Mouse (Mus musculus) intestine, embryonic 16.5 days (tissue): ENCODE results near the gene Bche. TPM values are rescaled to one million over a fixed set of nuclear protein-coding genes. Genes with fewer than 3 reads are reported as not detected.
A peak's percentile ranks its signal among the peaks of the same experiment; 100 is the strongest.

Experiments
- ATAC-seq: fragments of 200-750 bp; cut with Nextera tagmentation; 2 replicates; pipeline ENCODE4 v1.8.0; 2017; ENCODE audit warnings: moderate TSS enrichment, moderate library complexity
- H3K27ac ChIP-seq: fragments of 300-500 bp; sonication (generic); 2 replicates; pipeline ENCODE4 v1.5.1; 2014; ENCODE audit warnings: mild to moderate bottlenecking, low read length
- H3K27me3 ChIP-seq: fragments of 300-500 bp; sonication (generic); replicated peaks from 2 replicates; pipeline ENCODE4 v1.6.1; 2014; ENCODE audit warnings: low read length, control low read depth, mixed read lengths; ENCODE audit not compliant: control insufficient read depth, insufficient read depth
- H3K36me3 ChIP-seq: fragments of 300-500 bp; sonication (generic); 2 replicates; pipeline ENCODE4 v1.6.1; 2014; ENCODE audit warnings: low read length, control low read depth; ENCODE audit not compliant: control insufficient read depth, insufficient read depth
- H3K4me1 ChIP-seq: fragments of 300-500 bp; sonication (generic); 2 replicates; pipeline ENCODE4 v1.6.1; 2014; ENCODE audit warnings: low read length, control low read depth, mixed read lengths; ENCODE audit not compliant: control insufficient read depth, insufficient read depth
- H3K4me2 ChIP-seq: fragments of 300-500 bp; sonication (generic); 2 replicates; pipeline ENCODE4 v1.6.1; 2014; ENCODE audit warnings: low read depth, low read length, control low read depth
- H3K4me3 ChIP-seq: fragments of 300-500 bp; sonication (generic); 2 replicates; pipeline ENCODE4 v1.5.1; 2014; ENCODE audit warnings: mild to moderate bottlenecking, low read length
- H3K9ac ChIP-seq: fragments of 300-500 bp; sonication (generic); 2 replicates; pipeline ENCODE4 v1.6.1; 2014; ENCODE audit warnings: low read depth, low read length
- H3K9me3 ChIP-seq: fragments of 300-500 bp; sonication (generic); 2 replicates; pipeline ENCODE4 v1.6.1; 2016; ENCODE audit warnings: low read length, control low read depth; ENCODE audit not compliant: control insufficient read depth
- WGBS: fragments of 180-500 bp; shearing (Covaris S2); extraction: QIAGEN DNeasy Blood & Tissue Kit; methylation state at CpG from one replicate; pipeline ENCODE4 v1.1.7; 2014; 5-methylcytosine and 5-hydroxymethylcytosine counted together
- polyA plus RNA-seq: library from polyadenylated mRNA; unstranded; fragments of >200 nt; fragmentation: Nextera tagmentation; extraction: Ambion mirVana; gene quantifications from 2 replicates; pipeline ENCODE4 v1.2.1, GENCODE M21; 2015

The Bche gene
- 6.9 and 8.1 TPM in 2 replicates for polyA plus RNA-seq

GRCm38 (mm10) chr3:73708410-73708714 lies at the start of gene Bche:
TSS of gene Bche (minus strand) at chr3:73708415.
- Histone ChIP-seq H3K27me3 (no peaks in the 10 kb centered on the region), H3K9me3 (no peaks in the 10 kb centered on the region), H3K9ac (peak within 1 kb of the TSS; percentile 71), H3K4me1 (no peaks in the 10 kb centered on the region), H3K4me3 (peak within 1 kb of the TSS; percentile 57), H3K36me3 (no peaks in the 10 kb centered on the region), H3K27ac (peak within 1 kb of the TSS; percentile 75), H3K4me2 (peak within 1 kb of the TSS; percentile 64)
- WGBS, result 6% methylated on average over 10 of the region's 10 CpGs
- ATAC-seq, result no peak

GRCm38 (mm10) chr3:73741998-73742397 lies 33.8 kb upstream of the Bche start:
- no peak overlapping the region for H3K4me2 ChIP-seq
- no peaks in the 10 kb centered on the region for H3K9me3 ChIP-seq
- H3K9ac ChIP-seq, result no peak overlapping the region
- no peak overlapping the region for H3K4me3 ChIP-seq
- no peak for ATAC-seq
- no peaks in the 10 kb centered on the region for H3K27me3 ChIP-seq
- H3K27ac ChIP-seq, result no peak overlapping the region
- no peaks in the 10 kb centered on the region for H3K36me3 ChIP-seq
- H3K4me1 ChIP-seq, result no peaks in the 10 kb centered on the region

GRCm38 (mm10) chr3:73731677-73732076 lies 23.5 kb upstream of the Bche start:
- H3K27me3 ChIP-seq, result no peaks in the 10 kb centered on the region
- no peak overlapping the region for H3K4me2 ChIP-seq
- H3K27ac ChIP-seq, result no peak overlapping the region
- H3K9ac ChIP-seq, result no peak overlapping the region
- no peak for ATAC-seq
- H3K36me3 ChIP-seq, result no peaks in the 10 kb centered on the region
- 44% methylated on average over 2 of the region's 2 CpGs for WGBS
- no peaks in the 10 kb centered on the region for H3K4me1 ChIP-seq
- no peaks in the 10 kb centered on the region for H3K9me3 ChIP-seq
- no peak overlapping the region for H3K4me3 ChIP-seq

DNA sequence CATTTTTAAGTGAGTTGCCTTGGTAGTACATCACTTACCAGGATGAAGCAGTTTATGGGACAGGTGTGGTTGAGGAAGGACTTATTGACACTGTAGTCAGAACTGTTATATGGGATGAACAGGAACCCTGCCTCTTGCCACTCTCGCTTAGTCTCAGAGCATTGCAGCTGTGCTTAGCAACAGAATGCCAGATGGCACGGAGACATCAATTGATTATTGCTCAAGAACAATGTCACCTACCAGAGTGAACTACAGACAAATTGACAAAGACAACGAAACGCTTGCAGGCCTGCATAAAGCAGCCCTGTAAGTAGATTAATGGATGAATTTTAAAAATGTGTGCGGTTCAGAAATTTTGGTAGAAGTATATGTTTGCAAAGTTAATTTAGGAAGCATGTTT lies 21.3 kb upstream of the Bche start:
- no peak overlapping the region for H3K4me3 ChIP-seq
- ATAC-seq, result no peak
- no peaks in the 10 kb centered on the region for H3K9me3 ChIP-seq
- no peaks in the 10 kb centered on the region for H3K27me3 ChIP-seq
- H3K4me2 ChIP-seq, result no peak overlapping the region
- H3K36me3 ChIP-seq, result no peaks in the 10 kb centered on the region
- no peak overlapping the region for H3K27ac ChIP-seq
- no peaks in the 10 kb centered on the region for H3K4me1 ChIP-seq
- H3K9ac ChIP-seq, result no peak overlapping the region
- 67% methylated on average over 5 of the region's 5 CpGs for WGBS

DNA sequence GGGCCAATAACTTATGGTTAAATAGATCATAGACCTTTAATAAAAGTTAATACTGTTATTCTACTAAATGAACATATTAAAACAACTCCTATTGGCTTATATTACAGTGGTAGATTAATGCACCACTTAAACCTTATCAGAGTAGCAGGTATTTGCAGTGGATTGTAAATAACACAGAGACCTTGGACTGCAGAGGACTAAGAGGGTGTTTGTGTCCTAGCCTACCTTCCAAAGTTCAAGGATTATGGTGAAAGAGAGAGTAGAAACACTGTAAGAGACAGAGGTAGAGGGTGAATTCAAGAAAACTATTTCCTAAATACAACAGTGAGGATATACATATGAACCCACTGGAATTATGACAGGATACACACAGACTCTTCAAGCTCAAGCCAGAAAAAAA lies 17.5 kb upstream of the Bche start:
- H3K27ac ChIP-seq, result no peak overlapping the region
- H3K4me3 ChIP-seq, result no peak overlapping the region
- no peaks in the 10 kb centered on the region for H3K27me3 ChIP-seq
- no peaks in the 10 kb centered on the region for H3K4me1 ChIP-seq
- no peaks in the 10 kb centered on the region for H3K9me3 ChIP-seq
- ATAC-seq, result peak; percentile 80
- no peak overlapping the region for H3K9ac ChIP-seq
- H3K4me2 ChIP-seq, result no peak overlapping the region
- no peaks in the 10 kb centered on the region for H3K36me3 ChIP-seq

DNA sequence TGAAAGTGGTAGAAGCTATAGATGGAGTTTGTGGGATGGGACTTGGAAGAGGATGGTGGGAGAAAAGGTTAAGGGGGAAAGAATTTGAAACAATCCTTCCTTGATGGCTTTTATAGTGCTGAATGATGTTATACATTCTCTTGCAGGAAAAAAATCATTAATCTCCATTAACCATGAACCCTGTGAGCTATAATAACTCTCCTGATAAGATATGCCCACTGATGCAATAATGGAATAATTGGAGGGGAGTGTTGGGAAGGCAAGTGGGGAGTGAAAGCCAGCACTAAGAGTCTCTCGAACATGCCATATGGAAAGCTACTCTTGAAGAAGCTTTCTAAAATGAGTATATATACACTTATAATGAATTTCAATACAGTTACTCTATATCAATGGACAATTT lies 16.7 kb upstream of the Bche start:
- Histone ChIP-seq H3K36me3 (no peaks in the 10 kb centered on the region), H3K4me2 (no peak overlapping the region), H3K4me1 (no peaks in the 10 kb centered on the region), H3K9me3 (no peaks in the 10 kb centered on the region), H3K4me3 (no peak overlapping the region), H3K27me3 (no peaks in the 10 kb centered on the region), H3K9ac (no peak overlapping the region), H3K27ac (no peak overlapping the region)
- ATAC-seq, result peak; percentile 81
- WGBS, result 63% methylated on average over 1 of the region's 1 CpGs

DNA sequence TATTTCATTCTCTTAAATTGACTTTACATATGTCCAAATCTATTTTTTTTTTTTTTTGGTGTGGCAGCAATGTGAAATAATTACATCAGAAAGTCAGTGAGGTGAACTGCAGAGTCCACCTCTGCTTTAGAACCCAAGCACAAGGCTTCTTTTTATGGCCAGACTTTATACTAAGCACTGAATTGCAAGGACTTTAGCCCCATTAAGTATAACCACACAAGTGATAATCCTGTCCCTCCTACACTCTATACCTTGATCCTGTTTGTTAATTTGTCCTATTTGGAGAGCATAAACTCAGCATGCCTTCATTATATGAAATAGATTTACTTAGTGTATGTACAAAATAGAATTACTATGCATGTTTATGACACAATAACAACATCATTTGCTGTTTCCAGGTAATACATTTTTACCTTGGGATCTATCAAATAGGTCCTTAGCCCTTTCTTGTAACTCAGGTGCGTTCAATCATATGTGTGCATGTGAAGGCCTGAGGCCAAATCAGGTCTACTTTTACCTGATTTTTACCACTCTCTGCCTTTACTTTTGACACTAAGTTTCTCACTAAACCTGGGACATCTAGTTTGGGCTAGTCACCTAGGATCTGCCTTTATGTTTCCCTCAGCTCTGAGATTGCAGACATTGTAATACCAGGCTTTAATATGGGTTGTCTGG lies 9.5 kb upstream of the Bche start:
- Histone ChIP-seq H3K27ac (peak overlapping the region; percentile 73), H3K9ac (no peak overlapping the region), H3K4me3 (no peak overlapping the region), H3K4me1 (no peaks in the 10 kb centered on the region), H3K36me3 (no peaks in the 10 kb centered on the region), H3K27me3 (no peaks in the 10 kb centered on the region), H3K4me2 (no peak overlapping the region), H3K9me3 (no peaks in the 10 kb centered on the region)
- 82% methylated on average over 1 of the region's 1 CpGs for WGBS
- ATAC-seq, result peak; percentile 99

DNA sequence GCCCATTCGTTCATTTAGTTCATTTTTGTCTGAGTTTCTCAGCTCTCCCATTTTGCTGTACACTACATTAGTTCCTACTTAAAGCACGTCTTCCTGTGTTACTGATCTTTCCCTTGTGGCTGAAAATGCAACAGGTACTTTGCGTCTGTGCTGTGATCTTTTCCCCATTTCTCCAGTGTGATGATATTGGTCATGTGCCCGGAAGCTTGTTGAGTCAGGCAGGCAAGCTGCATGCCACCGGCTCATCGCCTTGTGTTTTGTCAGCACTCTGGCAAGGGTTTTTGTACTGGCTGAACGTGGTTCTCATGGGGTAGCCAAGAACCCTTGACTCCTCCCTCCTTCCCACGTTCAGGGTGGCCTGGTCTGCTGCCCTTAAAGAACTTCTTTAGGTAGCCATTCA lies 1.7 kb upstream of the Bche start:
- H3K4me2 ChIP-seq, result no peak overlapping the region
- no peaks in the 10 kb centered on the region for H3K9me3 ChIP-seq

GRCm38 (mm10) chr3:73707461-73708409 lies 480 bp downstream of the Bche start:
- Histone ChIP-seq H3K9ac (peak overlapping the region; percentile 71), H3K4me2 (peak overlapping the region; percentile 64), H3K4me1 (no peaks in the 10 kb centered on the region), H3K36me3 (no peaks in the 10 kb centered on the region), H3K9me3 (no peaks in the 10 kb centered on the region), H3K27me3 (no peaks in the 10 kb centered on the region), H3K27ac (peak overlapping the region; percentile 75), H3K4me3 (peak overlapping the region; percentile 57)
- ATAC-seq, result peak; percentile 96
- 20% methylated on average over 20 of the region's 20 CpGs for WGBS

More for the DNA sequence above, 1.7 kb upstream of the Bche start:
- no peak for ATAC-seq
- WGBS, result 84% methylated on average over 8 of the region's 8 CpGs
- Histone ChIP-seq H3K4me1 (no peaks in the 10 kb centered on the region), H3K36me3 (no peaks in the 10 kb centered on the region), H3K4me3 (no peak overlapping the region), H3K9ac (no peak overlapping the region), H3K27ac (no peak overlapping the region), H3K27me3 (no peaks in the 10 kb centered on the region)
